Mouse (Mus musculus) ES-Bruce4 (cell line): ENCODE results near the gene Terb2.

Source experiments
- CTCF ChIP-seq: IDR thresholded peaks from one replicate; pipeline ENCODE4 v1.8.1; 2011; ENCODE audit warnings: low read depth, low read length
- EP300 ChIP-seq: IDR thresholded peaks from 2 replicates; pipeline ENCODE4 v1.6.1; 2011; ENCODE audit warnings: low read depth, low read length; ENCODE audit not compliant: insufficient read depth
- POLR2A ChIP-seq: IDR thresholded peaks from one replicate; pipeline ENCODE4 v1.8.1; 2011; ENCODE audit warnings: low read length; ENCODE audit not compliant: insufficient read depth

DNA sequence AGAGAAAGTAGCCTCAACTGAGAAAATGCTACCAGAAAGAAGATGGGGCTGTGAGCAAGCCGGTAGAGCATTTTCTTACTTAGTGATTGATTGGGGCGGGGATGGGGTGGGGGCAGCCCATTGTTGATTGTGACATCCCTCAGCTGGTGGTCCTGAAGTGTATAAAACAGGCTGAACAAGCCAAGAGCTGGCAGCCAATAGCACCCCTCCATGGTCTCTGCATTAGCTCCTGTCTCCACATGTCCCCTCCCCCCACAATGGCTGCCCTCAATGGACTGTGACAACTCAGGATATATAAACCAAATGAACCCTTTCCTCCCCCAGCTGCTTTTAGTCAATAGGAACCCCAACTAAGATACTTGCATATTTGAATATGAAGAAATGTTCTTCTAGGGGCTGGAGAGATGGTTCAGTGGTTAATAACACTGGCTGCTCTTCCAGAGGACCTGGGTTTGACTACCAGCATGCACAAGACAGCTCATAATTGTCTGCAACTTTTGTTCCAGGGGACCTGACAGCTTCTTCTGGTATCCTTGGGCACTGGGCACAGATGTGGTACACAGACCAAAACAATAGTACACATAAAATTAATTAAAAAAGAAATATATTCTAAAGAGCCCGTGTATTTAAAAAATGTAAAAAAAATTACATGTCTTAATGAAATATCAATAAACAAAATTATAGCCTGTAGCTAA, 24.6 kb downstream of the Terb2 start:
- no peak for TF ChIP-seq POLR2A
- TF ChIP-seq CTCF, result no peak
- TF ChIP-seq EP300, result no peak
